Mouse (Mus musculus) lung, postnatal 4 days (tissue): ENCODE results near the gene Col11a2.
A peak's percentile ranks its signal among the peaks of the same experiment; 100 is the strongest.

Source experiments
- DNase-seq, 2 experiments: peaks; one replicate each; pipeline ENCODE4 v3.0.0; 2021

The Col11a2 gene

DNA sequence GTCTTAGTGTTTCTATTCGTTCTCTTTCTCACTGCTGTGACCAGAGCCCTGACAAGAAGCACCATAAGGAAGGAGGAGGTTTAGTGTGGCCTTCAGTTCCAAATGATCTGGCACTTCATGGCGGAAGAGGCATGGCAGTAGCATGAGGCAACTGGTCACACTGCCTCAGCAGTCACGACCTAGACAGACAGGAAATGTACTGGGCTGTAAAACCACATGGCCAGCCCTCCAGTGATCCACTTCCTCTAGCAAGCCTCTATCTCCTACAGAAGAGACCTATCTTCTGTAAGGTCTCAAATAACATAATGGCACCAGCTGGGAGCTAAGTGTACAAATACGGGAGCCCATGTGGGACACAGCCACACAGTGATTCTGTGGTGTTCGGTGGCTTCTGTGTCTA lies 32.9 kb downstream of the Col11a2 start:
- peak in 1 of 2 experiments; percentile 20 for DNase-seq

- DNase-seq, result peak in 1 of 2 experiments; percentile 80
Observed at GRCm38 (mm10) chr17:34075271-34075670, 36.0 kb downstream of the Col11a2 start.

DNA sequence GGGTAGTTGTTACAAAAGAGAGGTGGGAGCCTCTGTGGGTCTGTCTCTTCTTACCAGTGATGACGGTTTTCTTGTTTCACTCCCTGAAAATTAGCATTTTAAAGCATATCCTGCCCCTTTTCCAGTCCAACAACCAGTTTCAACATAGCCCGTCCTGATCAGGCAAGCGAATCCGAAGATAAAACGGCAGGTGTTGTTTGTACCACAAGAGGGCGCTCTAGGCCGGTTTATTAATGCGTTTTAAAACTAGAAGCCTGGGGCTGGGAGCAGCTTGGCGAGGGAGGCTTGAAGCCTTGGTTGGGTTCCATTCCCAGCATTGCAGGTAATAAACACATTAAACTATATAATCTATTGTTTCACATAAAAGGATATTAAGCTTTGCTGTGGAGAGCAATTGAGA lies 38.3 kb downstream of the Col11a2 start:
- peak; percentile 41 to 81 for DNase-seq

- DNase-seq, result no peak
Observed at GRCm38 (mm10) chr17:34078148-34078547, 38.9 kb downstream of the Col11a2 start.

GRCm38 (mm10) chr17:34079002-34079401 lies 39.8 kb downstream of the Col11a2 start:
- DNase-seq, result no peak

DNA sequence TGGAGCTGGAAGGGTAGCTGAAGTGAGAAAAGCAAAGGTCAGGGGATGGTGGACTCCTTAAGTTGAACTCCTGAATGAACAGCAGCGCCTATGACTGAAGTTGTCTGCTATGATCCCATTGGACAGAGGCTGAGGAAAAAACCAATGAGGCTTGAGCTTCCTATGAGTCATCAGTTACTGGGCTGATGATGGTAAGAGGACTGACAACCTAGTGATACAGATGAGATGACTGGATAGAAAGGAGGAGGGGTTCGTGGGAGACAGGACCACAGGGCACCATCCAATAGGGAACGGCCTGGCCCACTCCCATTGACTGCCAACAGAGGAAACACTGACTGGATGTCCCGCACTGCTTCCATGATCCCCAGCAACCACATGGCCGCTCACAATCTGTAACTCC lies 40.4 kb downstream of the Col11a2 start:
- peak in 1 of 2 experiments; percentile 41 for DNase-seq

DNA sequence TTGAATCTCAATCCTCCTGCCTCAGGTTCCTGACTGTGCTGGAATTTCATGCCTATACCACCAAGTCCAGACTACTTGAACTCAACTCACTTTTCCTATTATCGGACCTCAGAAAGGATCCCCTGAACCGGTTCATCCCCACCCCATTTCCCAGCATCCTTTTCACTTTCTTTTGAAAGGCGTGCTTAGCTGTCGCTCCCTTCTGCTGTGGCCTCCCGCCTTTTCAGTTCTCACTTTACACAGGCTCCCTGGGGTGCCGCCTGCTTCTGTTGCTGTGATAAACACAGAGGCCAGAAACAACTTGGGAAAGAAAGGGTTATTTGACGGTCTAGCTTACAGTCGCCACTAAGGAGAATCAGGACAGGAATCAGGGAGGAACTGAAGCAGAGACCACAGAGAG lies 43.9 kb downstream of the Col11a2 start:
- no peak for DNase-seq

- no peak for DNase-seq
Observed at GRCm38 (mm10) chr17:34087386-34087785, 48.1 kb downstream of the Col11a2 start.

- no peak for DNase-seq
Observed at GRCm38 (mm10) chr17:34088124-34088523, 48.9 kb downstream of the Col11a2 start.

GRCm38 (mm10) chr17:34090923-34091322 lies 51.7 kb downstream of the Col11a2 start:
- DNase-seq, result peak in 1 of 2 experiments; percentile 40

DNA sequence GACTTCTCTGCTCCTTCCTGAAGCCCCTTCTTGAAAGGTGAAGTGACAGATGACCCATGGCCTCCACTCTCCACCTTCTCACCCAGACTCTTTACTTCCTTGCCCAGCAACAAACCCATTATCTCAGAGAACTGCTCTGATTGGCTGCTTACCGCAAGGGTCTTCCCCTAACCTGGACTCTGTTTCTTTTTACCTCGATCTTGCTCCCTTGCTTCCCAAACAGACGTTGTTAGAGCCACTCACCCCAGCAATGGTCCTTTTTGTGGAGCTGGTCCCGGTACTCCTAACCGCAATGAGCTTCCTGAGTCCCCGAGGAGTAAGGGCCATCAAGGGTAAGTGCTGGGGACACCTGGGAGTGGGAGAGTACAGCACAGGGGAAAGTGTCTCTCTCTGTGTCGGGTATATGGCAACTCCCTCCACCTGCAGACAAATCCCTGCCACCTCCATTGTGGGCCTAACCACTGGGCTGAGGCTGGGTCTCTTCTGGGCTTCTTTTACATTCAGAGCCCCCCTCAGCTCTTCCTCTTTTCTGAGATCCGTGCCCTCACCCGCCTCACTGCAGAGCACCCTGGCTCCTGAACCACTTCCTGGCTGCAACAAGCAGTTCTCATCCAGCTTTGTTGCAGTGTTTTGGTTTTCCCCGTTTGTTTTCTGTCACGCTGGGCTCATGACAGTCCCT lies 53.1 kb downstream of the Col11a2 start, which contains the start of gene H2-Oa:
Gene H2-Oa (plus strand): TSS at position 144 of the 679 bp plus-strand sequence.
- DNase-seq, result no peak

DNA sequence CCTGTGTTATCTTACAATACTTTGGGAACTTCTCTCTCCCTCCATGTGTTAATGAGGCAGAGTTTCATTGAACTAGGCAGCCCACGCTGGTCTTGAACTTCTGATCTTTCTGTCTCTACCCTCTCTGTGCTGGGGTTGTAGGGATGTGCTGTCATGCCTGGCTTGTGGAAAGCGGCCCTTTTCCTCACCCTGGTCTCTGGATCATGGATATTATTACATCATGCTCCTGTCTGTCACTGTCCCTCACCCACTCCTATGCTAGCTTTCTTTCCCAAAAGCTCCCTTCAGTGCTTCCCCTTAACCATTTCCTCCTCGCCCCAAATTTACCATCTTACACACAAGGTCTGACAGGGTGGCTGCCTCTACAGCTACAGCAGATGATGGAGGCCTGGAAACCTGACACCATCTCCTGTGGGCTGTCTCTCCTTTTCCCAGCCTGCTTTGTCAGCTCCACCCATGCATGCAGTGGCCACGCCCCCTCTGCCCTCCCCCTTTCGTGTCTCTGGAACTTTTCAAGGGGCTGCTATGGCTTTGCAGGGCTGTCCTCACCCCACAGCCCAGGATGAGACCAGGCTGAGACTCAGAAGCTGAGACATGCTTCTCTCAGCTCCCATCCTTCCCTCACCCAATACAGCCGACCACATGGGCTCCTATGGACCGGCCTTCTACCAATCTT lies 54.1 kb downstream of the Col11a2 start:
- DNase-seq, result peak; percentile 49 to 55

DNA sequence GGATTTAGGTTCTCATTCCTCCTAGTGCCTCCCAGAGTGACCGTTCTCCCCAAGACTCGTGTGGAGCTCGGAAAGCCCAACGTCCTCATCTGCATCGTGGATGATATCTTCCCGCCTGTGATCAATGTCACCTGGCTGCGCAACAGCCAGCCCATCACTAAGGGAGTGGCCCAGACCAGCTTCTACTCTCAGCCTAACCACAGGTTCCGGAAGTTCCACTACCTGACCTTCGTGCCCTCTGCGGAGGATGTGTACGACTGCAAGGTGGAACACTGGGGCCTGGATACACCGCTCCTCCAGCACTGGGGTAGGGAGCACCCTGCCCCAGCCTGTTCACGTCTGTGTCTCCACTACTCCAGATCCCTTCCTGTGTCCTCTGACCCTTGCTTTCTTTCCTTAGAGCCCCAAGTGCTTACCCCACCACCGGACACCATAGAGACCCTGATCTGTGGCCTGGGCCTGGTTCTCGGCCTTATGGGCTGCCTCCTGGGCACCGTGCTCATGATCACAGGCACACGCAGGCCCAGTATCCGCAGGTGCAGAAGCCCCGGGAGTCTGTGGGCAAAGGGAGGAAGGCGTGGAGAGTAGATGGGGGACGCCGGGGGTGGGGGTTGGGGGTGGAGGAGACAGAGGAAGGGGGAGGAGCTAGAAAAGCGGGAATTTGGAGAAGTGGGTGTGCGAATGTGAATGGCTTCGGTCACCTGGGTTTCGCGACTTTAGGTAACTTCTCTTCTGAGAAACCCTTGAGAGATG lies 55.2 kb downstream of the Col11a2 start:
- no peak for DNase-seq

- no peak for DNase-seq
Observed at GRCm38 (mm10) chr17:34096497-34097010, 57.3 kb downstream of the Col11a2 start.

- no peak for DNase-seq
Observed at GRCm38 (mm10) chr17:34097272-34097671, 58.0 kb downstream of the Col11a2 start.

DNA sequence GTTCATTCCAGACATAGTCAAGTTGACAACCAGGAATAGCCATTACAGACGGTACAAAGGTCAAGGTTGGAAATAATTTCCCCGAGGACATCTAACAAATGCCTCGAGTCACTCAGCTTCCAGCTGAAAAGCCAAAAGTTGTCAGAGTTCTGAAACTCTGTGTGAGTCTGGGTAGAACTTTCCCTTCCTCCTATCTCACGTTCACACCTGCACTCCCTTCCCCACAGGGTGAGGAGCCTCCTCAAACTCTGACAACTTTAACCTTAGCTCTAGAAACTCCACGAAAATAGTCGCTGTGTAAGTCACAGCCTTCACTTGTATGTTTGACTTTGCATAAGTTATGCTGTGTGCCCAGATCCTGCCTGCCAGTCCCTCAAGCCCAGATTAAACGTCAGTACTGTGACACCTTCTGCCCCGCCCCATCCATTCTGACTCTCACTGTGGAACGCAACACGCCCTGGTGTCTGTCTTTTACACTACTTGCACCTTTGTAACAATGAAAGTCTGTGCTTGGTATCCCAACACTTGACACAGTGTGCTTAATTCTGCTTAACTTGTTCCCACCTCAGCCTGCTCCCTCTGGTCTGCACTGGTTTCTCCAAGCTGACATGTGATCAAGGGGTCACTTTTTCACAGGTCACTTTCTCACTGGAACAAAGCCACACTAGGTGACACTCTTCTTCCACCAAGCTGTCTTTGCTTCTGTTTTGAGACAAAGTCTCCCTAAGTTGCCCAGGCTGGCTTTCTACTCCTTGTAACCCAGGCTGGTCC lies 59.7 kb downstream of the Col11a2 start:
- DNase-seq, result no peak

DNA sequence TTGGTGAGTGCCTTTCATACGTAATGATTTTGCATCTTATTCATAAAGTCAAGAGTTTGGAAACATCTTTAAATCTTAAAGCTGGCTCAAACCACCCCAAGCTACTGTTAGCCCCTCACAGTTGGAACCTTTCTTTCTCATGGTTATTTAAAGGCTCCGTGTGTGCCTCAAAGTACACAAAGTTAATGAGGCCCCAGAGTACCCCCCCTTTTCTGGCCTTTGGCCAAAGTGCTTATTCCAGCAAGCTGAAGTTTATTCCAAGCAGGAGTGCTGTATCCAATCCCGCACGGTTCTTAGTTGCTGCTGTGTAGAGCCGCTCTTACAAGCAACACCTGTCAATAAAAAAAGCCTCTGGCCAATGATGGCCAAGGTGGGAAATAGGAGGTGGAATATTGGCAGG lies 60.3 kb downstream of the Col11a2 start:
- no peak for DNase-seq

GRCm38 (mm10) chr17:34101185-34101584 lies 61.9 kb downstream of the Col11a2 start:
- DNase-seq, result no peak

DNA sequence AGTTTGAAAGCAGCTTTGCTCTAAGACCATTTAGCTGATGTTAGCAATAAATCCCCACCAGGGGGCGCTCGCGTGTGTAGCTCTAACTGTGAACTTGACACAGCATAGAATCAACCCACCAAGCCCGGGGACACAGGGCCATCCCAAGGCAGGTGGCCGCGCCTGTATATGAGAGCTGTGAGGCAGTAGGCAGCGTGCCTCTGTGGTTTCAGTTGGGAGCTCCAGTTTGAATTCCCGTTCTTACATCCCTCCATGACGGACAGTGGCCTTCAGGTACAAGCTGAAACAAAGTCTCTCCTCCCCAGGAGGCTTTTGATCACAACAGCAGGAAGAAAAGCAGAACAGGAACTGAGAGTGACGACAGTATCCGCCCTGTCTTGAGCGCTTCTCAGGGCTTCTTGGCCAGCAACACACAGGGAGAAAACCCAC lies 62.4 kb downstream of the Col11a2 start:
- DNase-seq, result peak; percentile 86 to 93

DNA sequence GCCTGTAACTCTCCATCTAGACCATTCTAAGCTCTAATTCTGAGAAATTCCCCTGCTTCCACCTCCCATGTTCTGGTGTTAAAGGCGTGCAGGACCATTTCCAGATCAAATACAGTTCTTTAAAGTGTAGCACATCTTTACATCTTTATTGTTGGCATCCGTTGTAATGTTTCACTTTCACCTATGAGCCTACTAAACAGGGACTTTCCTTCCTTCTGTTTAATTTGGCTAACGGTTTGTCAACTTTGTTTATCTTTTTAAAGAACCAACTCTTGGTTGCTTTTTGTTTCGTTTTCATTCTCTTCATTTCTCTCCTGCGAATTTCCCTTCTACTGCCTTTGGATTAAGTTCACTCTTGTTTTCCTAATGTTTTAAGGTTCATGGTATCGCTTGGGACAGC lies 63.6 kb downstream of the Col11a2 start:
- no peak for DNase-seq

DNA sequence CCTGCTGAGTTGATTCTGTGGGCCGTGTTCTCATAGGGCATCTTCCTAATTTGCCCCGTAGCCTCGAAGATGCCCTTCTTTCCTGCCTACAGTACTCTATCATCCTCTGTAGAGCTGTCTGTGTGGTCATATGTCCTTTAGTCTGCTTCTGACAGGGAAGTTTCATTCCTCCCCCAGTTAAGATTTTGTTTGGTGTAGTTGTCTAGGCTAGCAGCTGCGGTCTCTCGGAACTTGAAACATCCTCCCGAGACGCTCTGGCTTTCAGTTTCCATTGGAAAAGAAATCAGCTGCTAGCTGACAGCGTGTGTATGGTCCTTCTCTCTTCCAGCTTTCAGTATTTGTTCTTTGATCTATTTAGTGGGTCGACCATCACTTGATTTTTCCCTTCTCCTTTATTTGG lies 65.6 kb downstream of the Col11a2 start:
- no peak for DNase-seq

DNA sequence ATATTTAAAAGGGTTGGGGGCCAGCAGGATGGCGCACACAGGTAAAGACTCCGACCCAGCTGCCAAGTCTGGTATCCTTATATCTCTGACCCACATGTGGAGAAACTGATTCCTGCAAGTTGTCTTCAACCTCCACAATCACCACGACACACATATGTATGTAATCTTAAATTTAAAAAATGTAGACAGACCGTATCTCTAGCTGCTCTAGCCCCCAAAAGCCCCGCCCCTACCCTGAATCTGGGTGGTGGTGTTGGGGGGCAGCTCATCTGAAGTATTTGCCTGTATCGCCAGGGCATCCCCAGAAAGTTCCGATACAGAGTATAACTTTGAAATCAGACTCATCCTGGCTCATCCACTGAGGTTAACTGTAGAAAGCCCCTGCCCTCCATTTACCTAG lies 67.3 kb downstream of the Col11a2 start:
- DNase-seq, result peak in 1 of 2 experiments; percentile 20
